Mouse (Mus musculus): ENCODE data around the gene C9orf72. TPM values are rescaled to one million over a fixed set of nuclear protein-coding genes. Genes with fewer than 3 reads are reported as not detected.

The C9orf72 gene
- total RNA-seq, 2 experiments from 2014 or later, result 9.1 to 9.2 TPM

Other genes with a start within 250 kb of the C9orf72 start
- gene Ifnk, start 74.1 kb downstream of the C9orf72 start, total RNA-seq (2021), result not detected
- 1 to 10 TPM; 2.8 to 3.9 TPM for gene Mob3b, start 68.7 kb downstream of the C9orf72 start, total RNA-seq (2021)